Mouse (Mus musculus): Measurements from ENCODE around the gene Akap12. TPM values are rescaled to one million over a fixed set of nuclear protein-coding genes. Genes with fewer than 3 reads are reported as not detected.

Gene Akap12
- polyA plus RNA-seq, 1 experiment from 2014 or later = 42.1 TPM

GRCm38 (mm10) chr10:4357435-4357834 is 91.3 kb downstream of the Akap12 start:
- no peaks in the 10 kb centered on the region for H3K9me3 ChIP-seq (ENCODE audit: control insufficient read depth, low read length)
- no peak overlapping the region for H3K27ac ChIP-seq (ENCODE audit: low read depth, low read length)
- no peak overlapping the region for H3K9ac ChIP-seq (ENCODE audit: low read length)
- DNase-seq (ENCODE audit: low spot score, missing footprints) (no peak), ATAC-seq (ENCODE audit: low FRiP score) (no peak)
- WGBS = 92% methylated on average over 10 of the region's 10 CpGs
- H3K4me2 ChIP-seq = no peak overlapping the region
- H3K4me3 ChIP-seq (ENCODE audit: low read depth, low read length) = no peak overlapping the region
- no peaks in the 10 kb centered on the region for H3K27me3 ChIP-seq (ENCODE audit: control insufficient read depth, insufficient read depth, low read length)
- no peaks in the 10 kb centered on the region for H3K36me3 ChIP-seq (ENCODE audit: control insufficient read depth, insufficient read depth, low read length)
- H3K4me1 ChIP-seq (ENCODE audit: control insufficient read depth, insufficient read depth, low read length) = no peaks in the 10 kb centered on the region

GRCm38 (mm10) chr10:4364618-4365017 is 98.4 kb downstream of the Akap12 start:
- WGBS = 95% methylated on average over 3 of the region's 3 CpGs
- H3K4me2 ChIP-seq = no peak overlapping the region
- DNase-seq (ENCODE audit: low spot score, missing footprints) = no peak

GRCm38 (mm10) chr10:4370105-4370504 is 103.9 kb downstream of the Akap12 start:
- Histone ChIP-seq H3K4me2 (no peak overlapping the region), H3K9me3 (ENCODE audit: control insufficient read depth, low read length) (no peaks in the 10 kb centered on the region), H3K36me3 (ENCODE audit: control insufficient read depth, insufficient read depth, low read length) (peaks cover 11% of the 10 kb centered on the region; the same call in 1 of the 2 replicates), H3K4me3 (ENCODE audit: low read depth, low read length) (no peak overlapping the region), H3K27me3 (ENCODE audit: control insufficient read depth, insufficient read depth, low read length) (no peaks in the 10 kb centered on the region), H3K9ac (ENCODE audit: low read length) (no peak overlapping the region), H3K4me1 (ENCODE audit: control insufficient read depth, insufficient read depth, low read length) (no peaks in the 10 kb centered on the region), H3K27ac (ENCODE audit: low read depth, low read length) (no peak overlapping the region)
- 93% methylated on average over 11 of the region's 11 CpGs for WGBS
- ATAC-seq (ENCODE audit: low FRiP score) (no peak), DNase-seq (ENCODE audit: low spot score, missing footprints) (no peak)

More at GRCm38 (mm10) chr10:4364618-4365017, 98.4 kb downstream of the Akap12 start:
- Histone ChIP-seq H3K36me3 (ENCODE audit: control insufficient read depth, insufficient read depth, low read length) (peaks cover 11% of the 10 kb centered on the region; the same call in 1 of the 2 replicates), H3K9me3 (ENCODE audit: control insufficient read depth, low read length) (no peaks in the 10 kb centered on the region; the same call in 1 of the 2 replicates), H3K27me3 (ENCODE audit: control insufficient read depth, insufficient read depth, low read length) (no peaks in the 10 kb centered on the region), H3K4me3 (ENCODE audit: low read depth, low read length) (no peak overlapping the region), H3K9ac (ENCODE audit: low read length) (no peak overlapping the region), H3K4me1 (ENCODE audit: control insufficient read depth, insufficient read depth, low read length) (no peaks in the 10 kb centered on the region), H3K27ac (ENCODE audit: low read depth, low read length) (no peak overlapping the region)
- ATAC-seq (ENCODE audit: low FRiP score) = no peak

GRCm38 (mm10) chr10:4372011-4372410 is 105.8 kb downstream of the Akap12 start:
- WGBS = 64% methylated on average over 5 of the region's 5 CpGs
- DNase-seq (ENCODE audit: low spot score, missing footprints) (no peak), ATAC-seq (ENCODE audit: low FRiP score) (peak; percentile 52; the same call in 1 of the 2 replicates)
- no peak overlapping the region for H3K9ac ChIP-seq (ENCODE audit: low read length)
- H3K27me3 ChIP-seq (ENCODE audit: control insufficient read depth, insufficient read depth, low read length) = no peaks in the 10 kb centered on the region
- peaks cover 4% of the 10 kb centered on the region; the same call in 1 of the 2 replicates for H3K4me1 ChIP-seq (ENCODE audit: control insufficient read depth, insufficient read depth, low read length)
- H3K4me3 ChIP-seq (ENCODE audit: low read depth, low read length) = no peak overlapping the region
- H3K4me2 ChIP-seq = no peak overlapping the region
- H3K9me3 ChIP-seq (ENCODE audit: control insufficient read depth, low read length) = no peaks in the 10 kb centered on the region
- peaks cover 9% of the 10 kb centered on the region; the same call in 1 of the 2 replicates for H3K36me3 ChIP-seq (ENCODE audit: control insufficient read depth, insufficient read depth, low read length)
- no peak overlapping the region for H3K27ac ChIP-seq (ENCODE audit: low read depth, low read length)

- Histone ChIP-seq H3K9ac (ENCODE audit: low read length) (no peak overlapping the region), H3K4me2 (no peak overlapping the region), H3K27ac (ENCODE audit: low read depth, low read length) (no peak overlapping the region), H3K36me3 (ENCODE audit: control insufficient read depth, insufficient read depth, low read length) (peaks cover 3% of the 10 kb centered on the region; the same call in 1 of the 2 replicates), H3K9me3 (ENCODE audit: control insufficient read depth, low read length) (no peaks in the 10 kb centered on the region), H3K27me3 (ENCODE audit: control insufficient read depth, insufficient read depth, low read length) (no peaks in the 10 kb centered on the region), H3K4me1 (ENCODE audit: control insufficient read depth, insufficient read depth, low read length) (peaks cover 4% of the 10 kb centered on the region; the same call in 1 of the 2 replicates), H3K4me3 (ENCODE audit: low read depth, low read length) (no peak overlapping the region)
- 80% methylated on average over 4 of the region's 4 CpGs for WGBS
- no peak for DNase-seq (ENCODE audit: low spot score, missing footprints)
- no peak for ATAC-seq (ENCODE audit: low FRiP score)
Measured at GRCm38 (mm10) chr10:4373558-4373957, 107.4 kb downstream of the Akap12 start.

GRCm38 (mm10) chr10:4374239-4374638 is 108.1 kb downstream of the Akap12 start:
- no peaks in the 10 kb centered on the region; the same call in 1 of the 2 replicates for H3K36me3 ChIP-seq (ENCODE audit: control insufficient read depth, insufficient read depth, low read length)
- no peak overlapping the region for H3K4me2 ChIP-seq
- no peak for ATAC-seq (ENCODE audit: low FRiP score)
- no peak overlapping the region for H3K4me3 ChIP-seq (ENCODE audit: low read depth, low read length)
- WGBS = 95% methylated on average over 7 of the region's 7 CpGs
- no peak overlapping the region for H3K9ac ChIP-seq (ENCODE audit: low read length)
- H3K4me1 ChIP-seq (ENCODE audit: control insufficient read depth, insufficient read depth, low read length) = peaks cover 4% of the 10 kb centered on the region; the same call in 1 of the 2 replicates
- no peaks in the 10 kb centered on the region for H3K9me3 ChIP-seq (ENCODE audit: control insufficient read depth, low read length)
- H3K27me3 ChIP-seq (ENCODE audit: control insufficient read depth, insufficient read depth, low read length) = no peaks in the 10 kb centered on the region
- DNase-seq (ENCODE audit: low spot score, missing footprints) = no peak
- no peak overlapping the region for H3K27ac ChIP-seq (ENCODE audit: low read depth, low read length)

- H3K36me3 ChIP-seq (ENCODE audit: control insufficient read depth, insufficient read depth, low read length) = no peaks in the 10 kb centered on the region
Measured at GRCm38 (mm10) chr10:4374734-4375133, 108.6 kb downstream of the Akap12 start.

GRCm38 (mm10) chr10:4375267-4375666 is 109.1 kb downstream of the Akap12 start:
- Histone ChIP-seq H3K9ac (ENCODE audit: low read length) (no peak overlapping the region), H3K27me3 (ENCODE audit: control insufficient read depth, insufficient read depth, low read length) (no peaks in the 10 kb centered on the region), H3K9me3 (ENCODE audit: control insufficient read depth, low read length) (no peaks in the 10 kb centered on the region), H3K27ac (ENCODE audit: low read depth, low read length) (no peak overlapping the region), H3K4me3 (ENCODE audit: low read depth, low read length) (no peak overlapping the region), H3K4me2 (no peak overlapping the region), H3K4me1 (ENCODE audit: control insufficient read depth, insufficient read depth, low read length) (peaks cover 4% of the 10 kb centered on the region; the same call in 1 of the 2 replicates), H3K36me3 (ENCODE audit: control insufficient read depth, insufficient read depth, low read length) (no peaks in the 10 kb centered on the region)
- WGBS = 40% methylated on average over 7 of the region's 7 CpGs
- no peak for ATAC-seq (ENCODE audit: low FRiP score)
- DNase-seq (ENCODE audit: low spot score, missing footprints) = no peak

More at GRCm38 (mm10) chr10:4374734-4375133, 108.6 kb downstream of the Akap12 start:
- H3K9ac ChIP-seq (ENCODE audit: low read length) = no peak overlapping the region
- ATAC-seq (ENCODE audit: low FRiP score) = no peak
- H3K27me3 ChIP-seq (ENCODE audit: control insufficient read depth, insufficient read depth, low read length) = no peaks in the 10 kb centered on the region
- no peak overlapping the region for H3K4me2 ChIP-seq
- H3K27ac ChIP-seq (ENCODE audit: low read depth, low read length) = no peak overlapping the region
- H3K4me3 ChIP-seq (ENCODE audit: low read depth, low read length) = no peak overlapping the region
- WGBS = 86% methylated on average over 4 of the region's 4 CpGs
- peaks cover 4% of the 10 kb centered on the region; the same call in 1 of the 2 replicates for H3K4me1 ChIP-seq (ENCODE audit: control insufficient read depth, insufficient read depth, low read length)
- no peak for DNase-seq (ENCODE audit: low spot score, missing footprints)
- H3K9me3 ChIP-seq (ENCODE audit: control insufficient read depth, low read length) = no peaks in the 10 kb centered on the region

GRCm38 (mm10) chr10:4376461-4376860 is 110.3 kb downstream of the Akap12 start:
- Histone ChIP-seq H3K9me3 (ENCODE audit: control insufficient read depth, low read length) (no peaks in the 10 kb centered on the region), H3K36me3 (ENCODE audit: control insufficient read depth, insufficient read depth, low read length) (no peaks in the 10 kb centered on the region), H3K4me2 (no peak overlapping the region), H3K27ac (ENCODE audit: low read depth, low read length) (no peak overlapping the region), H3K4me1 (ENCODE audit: control insufficient read depth, insufficient read depth, low read length) (peaks cover 4% of the 10 kb centered on the region; the same call in 1 of the 2 replicates), H3K27me3 (ENCODE audit: control insufficient read depth, insufficient read depth, low read length) (no peaks in the 10 kb centered on the region), H3K9ac (ENCODE audit: low read length) (no peak overlapping the region), H3K4me3 (ENCODE audit: low read depth, low read length) (no peak overlapping the region)
- DNase-seq (ENCODE audit: low spot score, missing footprints) = no peak
- WGBS = 77% methylated on average over 7 of the region's 7 CpGs
- ATAC-seq (ENCODE audit: low FRiP score) = no peak

Data from midbrain, embryonic 11.5 days (tissue).